Mouse (Mus musculus) neural tube, embryonic 13.5 days (tissue): ENCODE results near the gene Fam208b. TPM values are rescaled to one million over a fixed set of nuclear protein-coding genes. Genes with fewer than 3 reads are reported as not detected.

Experiments used
- ATAC-seq: fragments of 200-750 bp; cut with Nextera tagmentation; 2 replicates; pipeline ENCODE4 v1.8.0; 2017; ENCODE audit warnings: low read depth, mild to moderate bottlenecking, moderate TSS enrichment, moderate library complexity
- H3K27ac ChIP-seq: fragments of 300-500 bp; sonication (generic); replicated peaks from 2 replicates; pipeline ENCODE4 v1.5.1; 2015; ENCODE audit warnings: moderate library complexity, mild to moderate bottlenecking, inconsistent platforms
- H3K27me3 ChIP-seq: fragments of 300-500 bp; sonication (generic); 2 replicates; pipeline ENCODE4 v1.6.1; 2015; ENCODE audit warnings: mild to moderate bottlenecking, inconsistent platforms
- H3K36me3 ChIP-seq: fragments of 300-500 bp; sonication (generic); 2 replicates; pipeline ENCODE4 v1.6.1; 2015; ENCODE audit warnings: mild to moderate bottlenecking, inconsistent platforms
- H3K4me1 ChIP-seq: fragments of 300-500 bp; sonication (generic); replicated peaks from 2 replicates; pipeline ENCODE4 v1.6.1; 2015; ENCODE audit warnings: inconsistent platforms
- H3K4me2 ChIP-seq: fragments of 300-500 bp; sonication (generic); 2 replicates; pipeline ENCODE4 v1.6.1; 2015; ENCODE audit warnings: inconsistent platforms, mild to moderate bottlenecking, moderate library complexity
- H3K4me3 ChIP-seq: fragments of 300-500 bp; sonication (generic); 2 replicates; pipeline ENCODE4 v1.5.1; 2015; ENCODE audit warnings: mild to moderate bottlenecking, inconsistent platforms
- H3K9ac ChIP-seq: fragments of 300-500 bp; sonication (generic); 2 replicates; pipeline ENCODE4 v1.6.1; 2015; ENCODE audit warnings: moderate library complexity, mild to moderate bottlenecking, inconsistent platforms
- H3K9me3 ChIP-seq: fragments of 300-500 bp; sonication (generic); 2 replicates; pipeline ENCODE4 v1.6.1; 2016; ENCODE audit warnings: inconsistent platforms
- WGBS: fragments of 180-500 bp; shearing (Covaris S2); methylation state at CpG from one replicate; pipeline ENCODE4 v1.1.7; 2015; 5-methylcytosine and 5-hydroxymethylcytosine counted together
- polyA plus RNA-seq: library from polyadenylated mRNA; unstranded; fragments of >200 nt; fragmentation: Nextera tagmentation; extraction: Ambion mirVana; gene quantifications from 2 replicates; pipeline ENCODE4 v1.2.1, GENCODE M21; 2015

Gene Fam208b
- polyA plus RNA-seq, 1 experiment from 2014 or later = 15.3 TPM

GRCm38 (mm10) chr13:3547856-3548255 lies 63.1 kb downstream of the Fam208b start:
- no peak for ATAC-seq
- Histone ChIP-seq H3K4me1 (peaks cover 32% of the 10 kb centered on the region), H3K9ac (no peak overlapping the region), H3K36me3 (peaks cover 28% of the 10 kb centered on the region), H3K4me3 (no peak overlapping the region), H3K9me3 (no peaks in the 10 kb centered on the region), H3K27ac (no peak overlapping the region), H3K4me2 (no peak overlapping the region), H3K27me3 (no peaks in the 10 kb centered on the region)
- 91% methylated on average over 6 of the region's 6 CpGs for WGBS

GRCm38 (mm10) chr13:3547410-3547809 lies 63.5 kb downstream of the Fam208b start:
- ATAC-seq = no peak
- no peak overlapping the region for H3K27ac ChIP-seq
- no peak overlapping the region for H3K9ac ChIP-seq
- H3K4me3 ChIP-seq = no peak overlapping the region
- no peak overlapping the region for H3K4me2 ChIP-seq
- WGBS = 85% methylated on average over 3 of the region's 3 CpGs
- peaks cover 36% of the 10 kb centered on the region for H3K4me1 ChIP-seq
- H3K27me3 ChIP-seq = no peaks in the 10 kb centered on the region
- peaks cover 24% of the 10 kb centered on the region for H3K36me3 ChIP-seq
- no peaks in the 10 kb centered on the region for H3K9me3 ChIP-seq

- no peak overlapping the region for H3K4me3 ChIP-seq
- H3K4me2 ChIP-seq = no peak overlapping the region
- H3K27me3 ChIP-seq = no peaks in the 10 kb centered on the region
- H3K36me3 ChIP-seq = peaks cover 13% of the 10 kb centered on the region; the same call in 1 of the 2 replicates
- 64% methylated on average over 5 of the region's 5 CpGs for WGBS
- no peak overlapping the region for H3K9ac ChIP-seq
- H3K27ac ChIP-seq = no peak overlapping the region
- peaks cover 59% of the 10 kb centered on the region for H3K4me1 ChIP-seq
- no peaks in the 10 kb centered on the region for H3K9me3 ChIP-seq
- no peak for ATAC-seq
Observed at GRCm38 (mm10) chr13:3544925-3545324, 66.0 kb downstream of the Fam208b start.

- H3K9ac ChIP-seq = no peak overlapping the region
- 92% methylated on average over 4 of the region's 4 CpGs for whole genome bisulfite sequencing
- H3K9me3 ChIP-seq = no peaks in the 10 kb centered on the region
- H3K4me3 ChIP-seq = no peak overlapping the region
- H3K4me1 ChIP-seq = peaks cover 65% of the 10 kb centered on the region
- H3K27ac ChIP-seq = no peak overlapping the region
- ATAC-seq = no peak
- H3K4me2 ChIP-seq = no peak overlapping the region
- H3K27me3 ChIP-seq = no peaks in the 10 kb centered on the region
- H3K36me3 ChIP-seq = 0 out of 2 replicates have a peak, but pooled peaks cover 9% of the 10 kb centered on the region
Observed at GRCm38 (mm10) chr13:3544077-3544874, 66.6 kb downstream of the Fam208b start.

GRCm38 (mm10) chr13:3541159-3541782 lies 69.6 kb downstream of the Fam208b start:
- H3K27ac ChIP-seq = no peak overlapping the region

GRCm38 (mm10) chr13:3540166-3540565 lies 70.7 kb downstream of the Fam208b start:
- 0 out of 2 replicates have a peak, but pooled peaks cover 5% of the 10 kb centered on the region for H3K9me3 ChIP-seq
- no peaks in the 10 kb centered on the region for H3K36me3 ChIP-seq
- H3K4me1 ChIP-seq = peaks cover 58% of the 10 kb centered on the region
- H3K27me3 ChIP-seq = no peaks in the 10 kb centered on the region
- 9% methylated on average over 2 of the region's 2 CpGs for WGBS
- H3K4me3 ChIP-seq = peak overlapping the region; percentile 94
- peak overlapping the region; percentile 55 for H3K9ac ChIP-seq
- H3K4me2 ChIP-seq = peak overlapping the region; percentile 88
- ATAC-seq = no peak
- H3K27ac ChIP-seq = no peak overlapping the region

More at GRCm38 (mm10) chr13:3541159-3541782, 69.6 kb downstream of the Fam208b start:
- Histone ChIP-seq H3K9me3 (0 out of 2 replicates have a peak, but pooled peaks cover 4% of the 10 kb centered on the region), H3K4me1 (peaks cover 69% of the 10 kb centered on the region), H3K4me3 (no peak overlapping the region), H3K27me3 (no peaks in the 10 kb centered on the region), H3K9ac (no peak overlapping the region), H3K4me2 (peak overlapping the region; percentile 88), H3K36me3 (no peaks in the 10 kb centered on the region)
- no peak for ATAC-seq
- WGBS = 63% methylated on average over 2 of the region's 2 CpGs

- peak overlapping the region; percentile 99 for H3K27ac ChIP-seq
- H3K27me3 ChIP-seq = no peaks in the 10 kb centered on the region
Observed at GRCm38 (mm10) chr13:3538969-3539562, 71.8 kb downstream of the Fam208b start.

GRCm38 (mm10) chr13:3538223-3538968 lies 72.5 kb downstream of the Fam208b start:
- under 1% methylated on average over 59 of the region's 59 CpGs for WGBS
- Histone ChIP-seq H3K4me2 (peak overlapping the region; percentile 88), H3K27ac (peak overlapping the region; percentile 99), H3K9me3 (0 out of 2 replicates have a peak, but pooled peaks cover 5% of the 10 kb centered on the region), H3K9ac (peak overlapping the region; percentile 98), H3K36me3 (no peaks in the 10 kb centered on the region), H3K27me3 (no peaks in the 10 kb centered on the region), H3K4me3 (peak overlapping the region; percentile 94), H3K4me1 (peaks cover 48% of the 10 kb centered on the region)
- ATAC-seq = peak; percentile 77

More at GRCm38 (mm10) chr13:3538969-3539562, 71.8 kb downstream of the Fam208b start:
- ATAC-seq = no peak
- WGBS = 2% methylated on average over 15 of the region's 15 CpGs
- 0 out of 2 replicates have a peak, but pooled peaks cover 5% of the 10 kb centered on the region for H3K9me3 ChIP-seq
- peak overlapping the region; percentile 88 for H3K4me2 ChIP-seq
- H3K9ac ChIP-seq = peak overlapping the region; percentile 98
- peak overlapping the region; percentile 94 for H3K4me3 ChIP-seq
- no peaks in the 10 kb centered on the region for H3K36me3 ChIP-seq
- peaks cover 49% of the 10 kb centered on the region for H3K4me1 ChIP-seq

GRCm38 (mm10) chr13:3537594-3538222 lies 73.2 kb downstream of the Fam208b start, which contains the start of gene Gdi2:
Gdi2 (plus strand) TSS chr13:3538063.
- ATAC-seq = peak; percentile 98
- H3K36me3 ChIP-seq = no peaks in the 10 kb centered on the region
- no peaks in the 10 kb centered on the region for H3K27me3 ChIP-seq
- peak within 1 kb of the TSS; percentile 88 for H3K4me2 ChIP-seq
- 0 out of 2 replicates have a peak, but pooled peaks cover 5% of the 10 kb centered on the region for H3K9me3 ChIP-seq
- H3K4me3 ChIP-seq = peak within 1 kb of the TSS; percentile 94
- H3K4me1 ChIP-seq = peaks cover 44% of the 10 kb centered on the region
- 1% methylated on average over 45 of the region's 47 CpGs for WGBS
- peak within 1 kb of the TSS; percentile 98 for H3K9ac ChIP-seq
- peak within 1 kb of the TSS; percentile 99 for H3K27ac ChIP-seq

GRCm38 (mm10) chr13:3534146-3534545 lies 76.8 kb downstream of the Fam208b start:
- H3K9ac ChIP-seq = no peak overlapping the region
- H3K4me1 ChIP-seq = peaks cover 10% of the 10 kb centered on the region
- WGBS = 96% methylated on average over 4 of the region's 4 CpGs

GRCm38 (mm10) chr13:3532451-3532850 lies 78.5 kb downstream of the Fam208b start:
- Histone ChIP-seq H3K27ac (no peak overlapping the region), H3K27me3 (no peaks in the 10 kb centered on the region), H3K4me2 (no peak overlapping the region), H3K4me1 (peaks cover 6% of the 10 kb centered on the region), H3K36me3 (no peaks in the 10 kb centered on the region), H3K9me3 (0 out of 2 replicates have a peak, but pooled peaks cover 5% of the 10 kb centered on the region), H3K4me3 (no peak overlapping the region), H3K9ac (no peak overlapping the region)
- ATAC-seq = no peak
- 75% methylated on average over 4 of the region's 4 CpGs for WGBS

More at GRCm38 (mm10) chr13:3534146-3534545, 76.8 kb downstream of the Fam208b start:
- H3K27ac ChIP-seq = no peak overlapping the region
- no peaks in the 10 kb centered on the region for H3K27me3 ChIP-seq
- H3K36me3 ChIP-seq = no peaks in the 10 kb centered on the region
- H3K4me3 ChIP-seq = no peak overlapping the region
- no peak for ATAC-seq
- no peak overlapping the region for H3K4me2 ChIP-seq
- 0 out of 2 replicates have a peak, but pooled peaks cover 5% of the 10 kb centered on the region for H3K9me3 ChIP-seq
